In genomic region chr13:114636731-114637130, GRCm38 (mm10) we compare ENCODE assay signal across 15 mouse cellular contexts.
DNase-seq lines count a peak whose midpoint lies in the region; TF ChIP-seq lines count a peak whose summit lies in the region.
"Had no signal": no experiment of that assay in that cellular context is flagged by ENCODE, and none has a peak within 500 bp of the region (broad histone marks: within the 10 kb centered on the region; RNA-seq: fewer than 3 reads in every experiment).

No protein-coding gene starts in this region.

- H3K4me1 ChIP-seq in lung, adult 2 months (ENCODE audit: control insufficient read depth, insufficient read depth, low read length): no peaks in the 10 kb centered on the region
- H3K4me1 ChIP-seq: embryonic facial prominence, embryonic 12.5 days; forebrain, embryonic 12.5 days; neural tube, embryonic 15.5 days had no signal

- peak; percentile 23 to 49 for DNase-seq in heart, adult 9 months (ENCODE audit: low spot score in 2 of 2)
- DNase-seq in heart, postnatal 4 days: no peak
- DNase-seq in lung, postnatal 10 days: peak; percentile 4
- no peak for DNase-seq in lung, adult 2 months
- DNase-seq in adrenal gland, postnatal 36 days: peak; percentile 28 to 40
- peak; percentile 38 for DNase-seq in lung, postnatal 36 days
- no peak for DNase-seq in neural tube, embryonic 10.5 days (ENCODE audit: extremely low spot score, low spot score)
- DNase-seq in frontal cortex, postnatal 10 days (ENCODE audit: low spot score in 2 of 2): no peak
- DNase-seq: cerebellum, adult 9-11 months; layer of hippocampus, adult 9-11 months; midbrain, embryonic 14.5 days; right cerebral cortex, postnatal 4 days had no signal

- no peak for TF ChIP-seq CTCF in lung, adult 2 months (IDR thresholded peaks at IDR 0.05; ENCODE audit: insufficient read depth, low read length)

- no peak overlapping the region for H3K4me3 ChIP-seq in lung, adult 2 months (replicated peaks; ENCODE audit: extremely low read depth, low read depth, low read length)
- H3K4me3 ChIP-seq: embryonic facial prominence, embryonic 12.5 days; forebrain, embryonic 12.5 days; neural tube, embryonic 15.5 days had no signal

- WGBS in lung, adult 2 months: 43% methylated on average over 4 of the region's 4 CpGs

- no peak for TF ChIP-seq POLR2A in lung, adult 2 months (IDR thresholded peaks at IDR 0.05; ENCODE audit: borderline replicate concordance, extremely low read depth, low read depth, low read length)

Comparison
In these comparisons a context has a peak if more than half of its experiments do, and no peak if none do; other contexts are left out.
1. DNase-seq: peak in heart, adult 9 months (2 of 2), lung, postnatal 10 days (single experiment), adrenal gland, postnatal 36 days (2 of 2) and lung, postnatal 36 days (single experiment); none in heart, postnatal 4 days (single experiment), lung, adult 2 months (single experiment), neural tube, embryonic 10.5 days (single experiment) and frontal cortex, postnatal 10 days (0 of 2).